Mouse (Mus musculus) forebrain, embryonic 11.5 days (tissue): ENCODE measurements around the gene Cep152. TPM values are rescaled to one million over a fixed set of nuclear protein-coding genes. Genes with fewer than 3 reads are reported as not detected.

ENCODE experiments used
- ATAC-seq: fragments of 200-750 bp; cut with Nextera tagmentation; replicated peaks from 2 replicates; pipeline ENCODE4 v1.8.0; 2017; ENCODE audit warnings: moderate TSS enrichment; ENCODE audit not compliant: low FRiP score
- DNase-seq: peaks from one replicate; pipeline ENCODE4 v3.0.0-alpha.2; 2017; ENCODE audit warnings: low spot score
- H3K27ac ChIP-seq: fragments of 300-500 bp; sonication (generic); 2 replicates; pipeline ENCODE4 v1.5.1; 2014; ENCODE audit warnings: low read depth, low read length
- H3K27me3 ChIP-seq: fragments of 300-500 bp; sonication (generic); 2 replicates; pipeline ENCODE4 v1.6.1; 2014; ENCODE audit warnings: mild to moderate bottlenecking, low read length, mixed read lengths; ENCODE audit not compliant: control insufficient read depth, insufficient read depth
- H3K36me3 ChIP-seq: fragments of 300-500 bp; sonication (generic); 2 replicates; pipeline ENCODE4 v1.6.1; 2014; ENCODE audit warnings: mild to moderate bottlenecking, low read length, moderate library complexity, mixed read lengths; ENCODE audit not compliant: control insufficient read depth, insufficient read depth
- H3K4me1 ChIP-seq: fragments of 300-500 bp; sonication (generic); replicated peaks from 2 replicates; pipeline ENCODE4 v1.6.1; 2014; ENCODE audit warnings: low read length, mixed read lengths; ENCODE audit not compliant: control insufficient read depth, insufficient read depth
- H3K4me2 ChIP-seq: fragments of 300-500 bp; sonication (generic); 2 replicates; pipeline ENCODE4 v1.6.1; 2014; ENCODE audit warnings: low read depth, mild to moderate bottlenecking, low read length, moderate library complexity, mixed read lengths; ENCODE audit not compliant: severe bottlenecking
- H3K4me3 ChIP-seq: fragments of 300-500 bp; sonication (generic); 2 replicates; pipeline ENCODE4 v1.5.1; 2014; ENCODE audit warnings: low read depth, low read length
- H3K9ac ChIP-seq: fragments of 300-500 bp; sonication (generic); 2 replicates; pipeline ENCODE4 v1.6.1; 2014; ENCODE audit warnings: low read length
- H3K9me3 ChIP-seq: fragments of 300-500 bp; sonication (generic); 2 replicates; pipeline ENCODE4 v1.6.1; 2016; ENCODE audit warnings: low read length, mixed read lengths; ENCODE audit not compliant: control insufficient read depth
- WGBS: fragments of 180-500 bp; shearing (Covaris S2); extraction: QIAGEN DNeasy Blood & Tissue Kit; methylation state at CpG from one replicate; pipeline ENCODE4 v1.1.7; 2014; 5-methylcytosine and 5-hydroxymethylcytosine counted together
- polyA plus RNA-seq: library from polyadenylated mRNA; unstranded; fragments of >200 nt; fragmentation: Nextera tagmentation; extraction: Ambion mirVana; gene quantifications from 2 replicates; pipeline ENCODE4 v1.2.1, GENCODE M21; 2014

The Cep152 gene
- polyA plus RNA-seq, 1 experiment from 2014 or later, result 13.1 TPM

DNA sequence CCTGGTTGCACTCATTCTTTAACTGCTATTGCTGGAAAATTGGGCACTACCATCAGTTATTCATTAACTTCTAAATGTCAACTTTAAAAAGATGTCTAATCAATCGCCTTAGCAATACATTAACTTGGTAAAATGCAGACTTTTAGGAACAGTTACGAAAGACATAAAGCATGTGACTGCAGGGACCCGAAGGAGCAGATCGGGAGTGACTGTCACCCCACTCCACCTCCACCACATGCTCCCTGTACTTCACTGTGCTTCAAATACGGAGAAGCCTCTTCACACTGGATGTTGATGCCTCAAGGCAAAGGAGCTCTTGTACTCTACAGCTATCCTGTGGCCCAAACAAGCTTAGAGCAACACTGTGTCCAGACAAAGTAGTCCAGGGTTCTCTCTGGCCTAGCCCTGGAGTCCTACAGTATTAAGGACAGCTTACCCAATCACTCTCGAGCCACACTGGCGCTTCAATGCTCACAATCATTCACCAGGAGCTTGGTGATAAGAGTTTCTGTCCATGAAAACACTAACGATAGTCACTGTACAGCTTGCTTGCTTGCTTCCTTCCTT, 9.0 kb downstream of the Cep152 start:
- Histone ChIP-seq H3K36me3 (peaks cover 11% of the 10 kb centered on the region), H3K4me1 (peaks cover 6% of the 10 kb centered on the region; the same call in 1 of the 2 replicates), H3K27ac (no peak overlapping the region), H3K27me3 (no peaks in the 10 kb centered on the region), H3K4me2 (no peak overlapping the region), H3K9me3 (no peaks in the 10 kb centered on the region), H3K4me3 (no peak overlapping the region), H3K9ac (no peak overlapping the region)
- no peak for ATAC-seq
- DNase-seq, result no peak
- 88% methylated on average over 8 of the region's 8 CpGs for WGBS

DNA sequence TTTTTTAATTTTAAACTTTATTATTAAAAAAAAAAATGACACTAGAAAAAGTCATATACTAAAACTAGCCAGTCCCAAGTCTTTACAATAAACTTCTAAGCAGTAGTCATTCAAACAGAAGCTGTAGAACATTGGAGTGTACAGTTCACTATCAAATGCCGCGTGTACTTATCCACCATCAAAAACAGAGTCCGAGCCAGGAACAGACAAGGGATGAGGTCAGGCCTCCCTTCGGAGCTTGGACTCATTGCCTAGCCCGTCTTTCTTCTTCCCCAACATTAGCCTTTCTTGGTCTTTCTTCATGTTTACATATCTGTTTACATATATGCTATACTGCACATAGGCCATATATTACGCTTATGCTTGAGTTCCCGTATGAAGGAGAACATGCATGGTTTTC, 9.5 kb downstream of the Cep152 start:
- H3K27ac ChIP-seq, result no peak overlapping the region
- no peak overlapping the region for H3K9ac ChIP-seq
- no peak overlapping the region for H3K4me3 ChIP-seq
- no peak overlapping the region for H3K4me2 ChIP-seq
- DNase-seq, result no peak
- 96% methylated on average over 7 of the region's 7 CpGs for WGBS
- no peaks in the 10 kb centered on the region for H3K27me3 ChIP-seq
- ATAC-seq, result no peak
- no peaks in the 10 kb centered on the region for H3K9me3 ChIP-seq
- peaks cover 4% of the 10 kb centered on the region; the same call in 1 of the 2 replicates for H3K4me1 ChIP-seq
- H3K36me3 ChIP-seq, result peaks cover 11% of the 10 kb centered on the region

DNA sequence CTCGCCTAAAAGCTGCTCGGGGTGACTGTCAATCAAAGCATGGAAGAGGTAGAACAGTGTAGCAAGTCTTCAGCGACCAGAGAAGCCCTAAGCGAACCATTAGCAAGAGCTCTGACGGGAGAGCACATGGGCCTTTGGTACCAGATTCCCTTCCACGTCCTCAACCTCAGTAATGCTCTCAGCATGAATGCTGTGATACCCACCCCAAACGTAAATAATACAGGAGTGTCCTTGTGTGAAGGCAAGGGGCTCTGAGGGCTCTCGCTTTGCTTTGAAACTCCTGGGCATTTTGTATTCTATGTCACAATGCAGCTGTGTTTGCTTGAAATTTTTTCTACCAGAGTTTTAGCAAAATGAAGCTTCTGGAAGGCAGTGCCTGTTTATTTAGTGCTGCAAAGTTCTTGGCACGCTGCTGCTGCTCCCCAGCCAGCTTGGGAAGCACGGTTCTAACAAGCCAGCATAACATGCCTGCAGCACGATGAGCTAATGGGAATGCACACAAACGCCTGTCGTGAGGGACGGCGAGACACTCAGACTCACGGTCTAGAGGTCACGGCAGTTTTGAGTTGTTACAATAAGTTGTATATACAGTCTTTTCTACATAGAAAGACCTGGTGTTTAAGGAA, 18.6 kb downstream of the Cep152 start:
- DNase-seq (no peak), ATAC-seq (no peak)
- Histone ChIP-seq H3K4me3 (no peak overlapping the region), H3K27me3 (no peaks in the 10 kb centered on the region), H3K4me2 (no peak overlapping the region), H3K9me3 (no peaks in the 10 kb centered on the region), H3K9ac (no peak overlapping the region), H3K36me3 (peaks cover 2% of the 10 kb centered on the region; the same call in 1 of the 2 replicates), H3K27ac (no peak overlapping the region), H3K4me1 (no peaks in the 10 kb centered on the region)
- WGBS, result 87% methylated on average over 17 of the region's 17 CpGs

DNA sequence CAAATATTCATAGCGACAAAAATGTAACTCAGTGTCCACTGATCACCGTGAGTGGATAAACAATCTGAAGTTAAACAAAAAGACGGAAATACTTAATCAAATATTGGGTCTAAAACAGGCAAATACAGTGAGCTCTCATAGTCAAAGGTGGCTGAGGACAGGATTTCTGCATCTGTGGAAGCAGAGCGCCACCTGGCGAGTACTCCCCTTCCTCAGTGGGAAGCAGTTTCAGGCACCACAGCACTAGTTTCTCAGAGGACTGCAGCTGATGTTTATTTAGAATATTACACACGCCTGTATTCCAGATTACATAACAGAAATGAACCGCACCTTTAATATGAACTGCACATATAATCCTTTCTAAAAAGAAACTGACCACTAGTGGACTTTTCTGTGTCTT, 20.3 kb downstream of the Cep152 start:
- Histone ChIP-seq H3K9me3 (no peaks in the 10 kb centered on the region), H3K36me3 (peaks cover 1% of the 10 kb centered on the region; the same call in 1 of the 2 replicates), H3K27ac (no peak overlapping the region), H3K9ac (no peak overlapping the region), H3K4me1 (no peaks in the 10 kb centered on the region), H3K4me3 (no peak overlapping the region), H3K4me2 (no peak overlapping the region), H3K27me3 (no peaks in the 10 kb centered on the region)
- 84% methylated on average over 7 of the region's 7 CpGs for WGBS
- DNase-seq, result no peak
- ATAC-seq, result no peak

DNA sequence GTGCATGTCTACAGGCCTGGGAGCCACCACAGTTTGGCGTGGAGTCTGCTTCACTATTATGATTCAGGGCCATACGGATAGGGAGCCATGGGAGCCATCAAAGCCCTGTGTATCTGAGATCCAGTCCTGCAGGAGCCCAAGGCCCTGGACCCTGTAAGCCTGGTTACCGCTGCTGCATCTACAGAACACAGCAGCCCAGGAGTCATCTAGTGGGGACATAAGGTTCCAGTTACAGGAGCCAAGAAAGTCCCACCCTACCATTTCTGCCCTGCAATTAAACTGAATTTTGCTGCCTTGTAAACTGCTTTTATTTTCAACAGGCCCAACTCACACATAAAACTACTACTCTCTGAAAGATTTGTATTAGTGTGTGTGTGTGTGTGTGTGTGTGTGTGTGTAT, 21.9 kb downstream of the Cep152 start:
- Histone ChIP-seq H3K4me3 (no peak overlapping the region), H3K27me3 (no peaks in the 10 kb centered on the region), H3K9me3 (no peaks in the 10 kb centered on the region), H3K27ac (no peak overlapping the region), H3K4me1 (no peaks in the 10 kb centered on the region), H3K9ac (no peak overlapping the region), H3K4me2 (no peak overlapping the region), H3K36me3 (no peaks in the 10 kb centered on the region; the same call in 1 of the 2 replicates)
- ATAC-seq, result no peak
- no peak for DNase-seq
- 94% methylated on average over 3 of the region's 3 CpGs for WGBS

DNA sequence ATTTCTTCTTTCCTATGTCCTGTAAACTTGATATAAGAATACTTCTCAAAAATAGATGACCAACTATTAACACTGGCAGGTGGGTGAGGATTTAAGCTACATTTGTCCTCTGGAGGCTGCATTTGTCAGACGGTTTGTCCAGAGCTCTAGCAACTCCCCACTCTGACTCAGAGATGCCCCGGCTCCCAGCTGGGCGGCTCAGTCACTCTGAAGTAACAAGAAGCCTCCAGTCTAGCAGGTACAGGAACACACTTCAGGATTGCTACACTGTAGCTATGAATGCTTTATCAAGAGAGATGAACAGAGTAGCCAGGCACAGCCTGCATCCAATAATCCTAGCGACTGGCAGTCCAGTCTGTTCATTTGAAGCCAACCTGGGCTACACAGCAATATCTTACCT, 26.0 kb downstream of the Cep152 start:
- Histone ChIP-seq H3K9ac (no peak overlapping the region), H3K36me3 (peaks cover 2% of the 10 kb centered on the region)
- DNase-seq, result no peak

DNA sequence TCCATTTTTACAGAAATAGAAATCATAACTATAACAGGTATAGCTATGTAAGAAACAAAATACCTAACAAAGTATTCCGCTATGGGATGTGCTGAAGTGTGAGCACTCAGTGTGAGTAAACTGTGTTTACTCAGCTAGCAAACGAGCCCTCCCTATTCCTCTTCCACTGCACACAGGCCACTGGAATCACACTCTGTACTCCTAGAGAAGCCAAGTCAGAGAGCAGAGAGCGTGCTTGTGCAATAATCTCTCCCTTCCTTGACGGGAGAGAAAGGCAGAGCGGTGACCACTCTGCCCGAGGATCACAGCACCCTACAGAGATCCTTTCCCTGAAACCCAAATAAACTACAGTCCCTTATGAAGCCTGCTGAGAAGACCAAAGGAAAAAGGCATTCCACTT, 26.7 kb downstream of the Cep152 start:
- Histone ChIP-seq H3K36me3 (peaks cover 2% of the 10 kb centered on the region), H3K9ac (no peak overlapping the region), H3K4me1 (no peaks in the 10 kb centered on the region), H3K4me2 (no peak overlapping the region), H3K4me3 (no peak overlapping the region), H3K27ac (no peak overlapping the region), H3K9me3 (no peaks in the 10 kb centered on the region), H3K27me3 (no peaks in the 10 kb centered on the region)
- ATAC-seq (no peak), DNase-seq (no peak)
- WGBS, result 81% methylated on average over 6 of the region's 6 CpGs

More for the DNA sequence above, 26.0 kb downstream of the Cep152 start:
- H3K4me2 ChIP-seq, result no peak overlapping the region
- H3K9me3 ChIP-seq, result no peaks in the 10 kb centered on the region
- WGBS, result 90% methylated on average over 4 of the region's 4 CpGs
- ATAC-seq, result no peak
- no peak overlapping the region for H3K27ac ChIP-seq
- no peak overlapping the region for H3K4me3 ChIP-seq
- H3K27me3 ChIP-seq, result no peaks in the 10 kb centered on the region
- no peaks in the 10 kb centered on the region for H3K4me1 ChIP-seq

DNA sequence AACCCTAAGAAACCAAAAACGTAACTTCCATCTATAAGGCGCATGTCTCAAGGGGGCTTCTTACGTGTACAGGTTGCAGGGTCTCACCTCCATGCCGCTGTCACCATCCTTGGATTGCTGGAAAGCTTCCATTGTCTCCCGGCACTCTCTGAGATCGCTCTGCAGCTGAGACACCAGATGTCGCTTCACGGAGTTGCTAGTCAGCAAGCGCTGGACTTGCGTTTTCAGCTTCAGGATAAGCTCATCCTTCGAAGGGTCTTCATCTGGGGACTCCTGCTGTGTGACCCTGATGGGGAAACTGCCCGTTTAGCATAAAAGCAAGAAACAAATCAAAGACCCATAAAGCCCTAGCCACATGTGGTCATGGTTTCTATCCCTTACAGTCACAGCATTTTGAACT, 30.1 kb downstream of the Cep152 start:
- DNase-seq, result no peak
- Histone ChIP-seq H3K4me2 (no peak overlapping the region), H3K9me3 (no peaks in the 10 kb centered on the region), H3K4me1 (no peaks in the 10 kb centered on the region), H3K9ac (no peak overlapping the region), H3K27ac (no peak overlapping the region), H3K27me3 (no peaks in the 10 kb centered on the region), H3K36me3 (peaks cover 4% of the 10 kb centered on the region), H3K4me3 (no peak overlapping the region)
- WGBS, result 80% methylated on average over 12 of the region's 12 CpGs
- no peak for ATAC-seq

DNA sequence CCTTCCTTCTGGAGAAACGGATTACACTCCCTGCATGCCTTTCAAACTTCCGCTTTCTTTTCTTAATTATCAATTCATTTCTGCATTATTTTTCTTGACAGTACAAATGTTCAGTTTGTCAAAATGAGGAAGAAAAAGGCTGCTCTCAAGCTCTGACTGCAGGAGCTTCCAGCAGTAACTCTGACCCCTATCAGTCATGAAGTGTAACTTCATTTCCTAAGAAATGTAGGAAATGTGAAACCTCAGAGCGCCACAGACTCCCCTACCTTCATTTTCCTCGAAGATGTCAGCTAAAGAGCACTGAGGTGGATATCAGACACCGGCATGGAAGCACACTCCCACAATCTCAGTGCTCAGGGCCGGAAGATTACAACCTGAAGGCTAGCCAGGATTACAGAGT, 30.8 kb downstream of the Cep152 start:
- Histone ChIP-seq H3K9ac (no peak overlapping the region), H3K27me3 (no peaks in the 10 kb centered on the region), H3K4me1 (no peaks in the 10 kb centered on the region), H3K36me3 (peaks cover 4% of the 10 kb centered on the region), H3K27ac (no peak overlapping the region), H3K4me2 (no peak overlapping the region), H3K4me3 (no peak overlapping the region), H3K9me3 (no peaks in the 10 kb centered on the region)
- ATAC-seq (no peak), DNase-seq (no peak)
- 88% methylated on average over 6 of the region's 6 CpGs for WGBS
